Mouse (Mus musculus) layer of hippocampus, adult 18-20 months (tissue): ENCODE measurements at regions not wholly inside any gene's neighbourhood (a gene's known extent, or its start where the extent isn't known, plus 50 kb on each side); places are given as distances from the start of the nearest gene placed in this dataset.
A peak's percentile ranks its signal among the peaks of the same experiment; 100 is the strongest.

Source experiments
- DNase-seq, 2 experiments: peaks; one replicate each; pipeline ENCODE4 v3.0.0; 2022; ENCODE audit warnings: low spot score in 2 of 2

GRCm38 (mm10) chr3:60310402-60310801 lies 162.2 kb upstream of the Mbnl1 start:
- DNase-seq: no peak

- no peak for DNase-seq
Observed at GRCm38 (mm10) chr3:60311178-60311577, 161.5 kb upstream of the Mbnl1 start.

DNA sequence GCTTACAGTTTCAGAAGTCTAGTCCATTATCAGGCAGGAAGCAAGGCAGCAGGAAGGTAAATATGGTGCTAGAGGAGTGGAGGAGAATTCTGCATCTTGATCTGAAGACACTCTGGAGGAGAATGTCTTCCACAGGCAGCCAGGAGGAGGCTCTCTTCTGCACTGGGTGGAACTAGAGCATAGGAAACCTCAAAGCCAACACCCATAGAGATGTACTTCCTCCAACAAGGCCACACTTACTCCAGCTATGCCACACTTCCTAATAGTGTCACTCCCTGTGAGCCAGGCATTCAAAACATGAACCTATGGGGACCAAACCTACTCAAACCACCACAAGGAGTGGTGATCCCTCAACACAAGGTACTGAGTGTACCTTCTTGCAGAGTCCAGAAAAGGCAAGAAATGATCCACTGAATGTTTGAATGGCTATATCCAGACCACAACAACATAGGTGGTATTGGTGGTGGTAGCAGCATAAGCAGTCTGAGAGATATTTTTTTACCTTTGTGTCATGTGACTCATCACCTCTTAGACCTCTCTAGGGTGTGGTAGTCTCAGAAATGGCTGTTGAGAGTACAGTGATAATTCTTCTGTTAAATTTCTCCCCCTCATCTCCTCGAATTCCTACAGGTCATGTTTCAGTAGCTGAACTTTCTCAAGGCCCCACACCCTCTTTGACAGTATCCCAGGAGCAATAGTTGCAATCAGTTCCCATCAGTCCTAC lies 152.3 kb upstream of the Mbnl1 start:
- no peak for DNase-seq

DNA sequence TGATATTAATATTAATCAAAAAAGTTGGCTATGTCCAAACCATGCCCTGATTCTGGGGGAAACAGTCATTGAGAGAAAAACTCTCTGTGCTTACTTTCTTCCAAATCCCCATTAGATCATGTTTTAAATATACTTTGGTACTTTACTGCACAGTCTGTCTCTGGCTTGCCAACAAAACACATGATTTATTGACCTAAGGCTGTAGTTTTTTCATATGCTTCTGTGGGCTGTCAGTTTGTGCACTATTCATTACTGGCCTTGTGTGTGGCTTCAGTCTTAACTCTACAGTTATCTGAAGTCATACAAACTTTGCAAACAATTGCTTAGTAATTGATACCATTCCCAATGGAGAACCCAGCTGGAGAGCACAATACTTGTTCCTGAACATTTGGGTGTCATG lies 149.1 kb upstream of the Mbnl1 start:
- DNase-seq: no peak

DNA sequence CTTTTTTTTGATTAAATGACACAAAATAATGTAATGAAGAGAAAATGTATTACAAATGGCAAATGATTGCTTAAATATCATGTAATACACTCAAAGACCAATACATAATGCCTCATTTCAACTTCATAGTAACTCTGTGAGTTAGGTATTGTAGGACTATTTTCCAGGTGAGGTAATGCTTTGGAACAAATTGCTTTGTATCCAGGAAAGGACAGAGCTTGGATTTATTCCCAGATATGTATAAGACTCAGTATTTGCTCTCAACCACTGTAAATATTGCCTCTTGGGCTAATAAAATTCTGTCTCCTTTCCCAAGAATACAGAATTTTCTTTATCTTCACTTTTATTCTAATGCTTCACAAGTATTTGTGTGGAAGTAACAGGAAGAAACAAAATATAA lies 148.2 kb upstream of the Mbnl1 start:
- DNase-seq: no peak

- no peak for DNase-seq
Observed at GRCm38 (mm10) chr3:60324969-60325368, 147.7 kb upstream of the Mbnl1 start.

DNA sequence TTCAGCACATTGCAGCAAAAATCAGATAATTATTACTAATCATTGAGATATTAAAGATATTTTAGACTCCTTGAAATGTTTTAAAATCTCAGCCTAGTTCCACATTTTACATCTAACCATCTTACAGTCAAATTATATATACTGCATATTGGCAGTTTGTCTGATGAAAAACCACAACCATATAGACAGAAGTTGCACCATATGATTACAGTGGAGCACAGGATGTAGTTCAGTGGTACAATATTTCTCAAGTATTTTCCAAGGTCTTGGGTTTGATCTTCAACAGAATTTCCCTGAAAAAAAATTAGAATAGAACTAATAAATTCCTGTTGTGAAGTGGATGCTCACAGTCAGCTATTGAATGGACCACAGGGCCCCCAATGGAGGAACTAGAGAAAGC lies 140.2 kb upstream of the Mbnl1 start:
- DNase-seq: no peak

DNA sequence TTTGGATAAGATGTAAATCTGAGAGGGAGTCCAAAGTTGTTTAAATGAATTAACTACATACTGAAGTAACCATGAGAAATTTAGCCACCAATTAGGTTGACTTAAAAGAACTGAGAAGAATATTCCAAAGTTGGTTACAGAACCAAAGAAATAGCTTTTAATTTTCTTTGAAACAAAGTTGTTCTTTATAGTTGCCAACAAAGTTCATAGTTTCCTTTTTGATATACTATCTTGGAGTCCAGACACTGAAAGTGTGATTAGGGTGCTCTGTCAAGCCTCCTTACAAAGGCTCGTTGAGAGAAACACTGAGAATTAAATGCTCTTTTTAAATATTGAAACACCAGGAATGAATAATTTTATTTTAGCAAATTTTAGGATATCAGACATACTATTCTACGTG lies 139.0 kb upstream of the Mbnl1 start:
- DNase-seq: no peak

DNA sequence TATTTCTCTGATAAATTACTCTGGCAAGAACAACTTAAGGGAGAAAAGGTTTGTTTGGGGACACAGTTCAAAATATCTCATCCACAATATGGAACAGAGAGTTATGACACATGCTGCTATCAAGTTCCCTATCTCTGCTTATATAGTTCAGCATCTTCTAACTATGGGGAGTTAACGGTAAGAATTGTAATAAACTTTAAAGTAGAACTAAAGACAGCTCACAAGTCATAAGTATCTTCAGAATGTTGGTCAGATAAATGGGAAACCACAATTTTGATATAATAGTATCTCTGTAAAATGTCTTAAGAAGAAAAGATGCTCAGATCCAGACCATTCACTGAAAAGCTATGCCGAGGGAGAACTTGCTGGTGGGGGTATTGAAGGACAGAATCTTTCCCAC lies 138.5 kb upstream of the Mbnl1 start:
- DNase-seq: no peak

DNA sequence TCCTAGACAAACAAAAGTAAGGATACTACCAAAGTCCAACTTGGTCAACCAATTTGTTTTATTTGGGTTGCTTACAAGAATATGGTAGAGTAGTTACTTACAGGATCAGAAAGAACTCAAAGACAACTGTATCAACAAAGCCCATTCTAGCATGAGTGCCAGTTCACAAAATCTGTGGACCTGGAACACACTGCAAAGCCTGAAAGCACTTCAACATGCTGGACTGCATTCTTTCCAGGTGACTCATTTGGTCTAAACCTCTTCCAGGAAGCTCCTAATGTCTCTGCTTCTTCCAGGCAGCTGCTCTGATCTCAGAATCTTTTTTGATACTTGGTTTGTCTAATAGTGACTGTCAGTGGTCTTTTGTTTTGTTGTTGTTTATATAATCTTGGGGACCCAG lies 126.2 kb upstream of the Mbnl1 start:
- no peak for DNase-seq

DNA sequence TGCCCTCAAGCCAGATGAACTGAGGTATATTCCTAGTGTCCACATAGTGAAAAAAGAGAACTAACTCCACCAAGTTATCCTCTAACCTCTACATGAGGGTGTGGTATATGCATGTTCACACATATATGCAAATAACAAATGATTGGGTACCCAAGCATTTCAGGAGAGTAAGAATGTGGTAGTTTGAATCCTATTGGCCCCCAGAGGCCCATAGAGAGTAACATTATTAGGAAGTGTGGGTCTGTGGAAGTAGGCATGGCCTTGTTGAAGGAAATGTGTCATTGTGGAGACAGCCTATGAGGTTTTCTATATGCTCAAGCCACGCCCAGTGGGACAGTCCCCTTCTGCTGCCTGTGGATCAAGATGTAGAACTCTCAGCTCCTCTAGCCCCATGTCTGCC lies 125.6 kb upstream of the Mbnl1 start:
- DNase-seq: no peak

DNA sequence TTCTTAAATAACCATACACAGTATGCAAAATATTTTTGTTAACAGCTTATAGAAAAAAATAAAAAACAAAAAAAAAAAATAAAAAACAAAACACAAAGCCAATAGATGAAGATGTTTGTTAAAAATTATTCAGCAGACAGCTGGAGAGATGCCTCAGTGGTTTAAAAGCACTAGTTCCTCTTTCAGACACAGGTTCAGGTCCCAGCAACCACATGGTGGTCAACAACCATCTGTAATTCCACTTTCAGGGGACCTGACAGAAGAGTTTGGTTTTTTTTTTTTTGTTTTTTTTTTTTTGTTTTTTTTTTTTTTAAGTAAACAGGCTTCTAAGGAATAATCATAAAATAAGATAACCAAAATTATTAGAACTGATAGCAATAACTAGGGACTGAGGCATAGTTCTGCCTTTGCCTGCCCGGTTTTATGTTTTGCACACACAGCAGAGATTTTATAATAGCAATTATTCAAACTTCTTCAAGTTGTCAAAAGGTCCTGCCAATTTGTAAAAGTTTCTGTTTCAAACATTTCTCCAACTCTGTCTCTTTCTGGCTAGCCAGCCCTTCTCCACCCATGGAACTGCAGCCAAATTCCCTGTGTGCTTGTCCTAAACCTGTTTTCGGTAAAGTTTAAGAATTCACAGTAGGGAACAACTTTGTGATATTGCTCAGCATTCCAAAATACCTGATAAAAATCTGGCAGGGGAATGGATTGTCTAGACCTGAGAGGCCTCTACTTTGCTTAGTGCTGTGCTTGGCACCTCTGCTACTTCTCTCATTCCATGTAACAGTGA lies 101.3 kb upstream of the Mbnl1 start:
- DNase-seq: no peak

DNA sequence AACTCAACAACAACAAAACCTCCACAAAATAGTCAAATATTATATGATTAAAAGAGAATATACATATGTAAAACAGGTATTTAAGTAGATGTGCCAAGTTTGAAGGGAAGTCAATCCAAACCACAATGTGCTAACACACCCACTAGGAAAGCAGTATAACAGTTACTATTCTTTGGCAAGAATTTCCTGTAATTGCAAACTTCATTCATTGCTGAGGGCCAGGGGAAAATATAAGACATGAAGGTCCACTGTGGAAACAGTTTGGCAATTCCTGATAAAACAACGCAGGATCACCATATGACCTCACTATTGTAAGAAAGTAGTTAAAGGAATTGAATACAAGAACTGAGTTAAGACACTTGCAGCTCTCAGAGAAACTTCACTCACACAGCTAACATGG lies 99.0 kb upstream of the Mbnl1 start:
- no peak for DNase-seq

DNA sequence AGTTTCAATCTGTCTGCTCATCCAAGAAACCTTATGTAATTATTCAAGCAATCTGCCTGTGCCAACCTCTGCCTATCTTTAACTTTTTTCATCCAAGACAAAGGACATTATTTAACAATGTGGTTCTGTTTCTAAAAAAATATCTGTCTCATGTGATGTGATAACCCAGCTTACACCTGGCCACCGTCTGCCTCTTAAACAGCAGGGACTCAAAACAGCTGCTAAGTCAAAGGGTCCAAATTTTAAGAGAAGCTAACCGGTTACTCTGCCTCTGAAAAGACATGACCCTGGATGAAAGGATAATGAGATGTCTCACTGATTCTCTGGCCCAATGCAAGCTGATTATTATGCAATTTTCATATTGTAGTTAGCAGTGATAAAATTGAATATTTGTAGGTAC lies 84.0 kb upstream of the Mbnl1 start:
- DNase-seq: no peak

DNA sequence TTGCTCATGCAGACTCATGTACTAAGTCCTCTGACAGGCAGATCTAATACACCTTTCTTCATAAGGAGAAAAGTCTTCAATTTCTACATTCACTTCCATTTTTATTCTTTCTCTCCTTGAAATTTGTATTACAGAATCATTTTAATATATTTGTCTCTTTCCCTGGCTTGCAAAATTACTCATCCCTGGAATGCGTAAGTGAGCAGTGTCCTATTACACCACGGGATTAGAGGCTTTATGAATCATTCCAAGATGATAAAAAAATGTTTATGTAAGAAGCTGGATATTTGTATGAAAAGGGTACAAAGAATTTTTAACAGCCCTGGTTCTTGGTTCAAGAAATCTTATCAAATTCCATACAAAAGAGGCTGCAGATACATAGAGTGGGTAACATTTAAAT lies 83.6 kb upstream of the Mbnl1 start:
- no peak for DNase-seq

GRCm38 (mm10) chr3:60395299-60395698 lies 77.3 kb upstream of the Mbnl1 start:
- no peak for DNase-seq

GRCm38 (mm10) chr3:60396971-60397370 lies 75.7 kb upstream of the Mbnl1 start:
- no peak for DNase-seq

- DNase-seq: no peak
Observed at GRCm38 (mm10) chr3:60398796-60399195, 73.8 kb upstream of the Mbnl1 start.

DNA sequence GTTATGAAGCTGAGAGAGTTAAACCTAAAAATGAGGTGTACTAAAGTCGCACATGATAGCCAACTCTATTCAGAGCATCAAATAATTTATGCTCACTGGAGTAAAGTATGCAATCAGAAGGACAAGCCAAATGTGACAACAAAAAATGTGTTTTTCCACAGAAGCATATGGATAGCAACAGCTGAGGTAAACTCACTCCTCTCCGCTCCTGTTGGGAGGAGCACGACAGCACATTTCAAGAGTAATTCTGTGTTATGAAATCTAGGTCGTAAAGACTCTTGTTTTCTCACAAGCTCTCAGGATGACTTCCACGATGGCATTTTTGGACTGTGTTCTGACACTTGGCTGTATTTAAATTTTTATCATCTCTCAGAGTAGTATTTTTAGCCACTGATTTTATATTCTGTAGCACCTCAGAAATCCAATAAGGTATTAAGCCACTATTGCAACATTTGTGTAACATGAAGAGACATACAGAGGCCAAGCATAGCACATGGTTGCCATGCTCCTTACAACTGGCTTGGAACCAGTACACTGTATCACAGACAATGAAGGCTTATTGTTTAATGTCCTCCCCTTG lies 70.3 kb upstream of the Mbnl1 start:
- DNase-seq: no peak

DNA sequence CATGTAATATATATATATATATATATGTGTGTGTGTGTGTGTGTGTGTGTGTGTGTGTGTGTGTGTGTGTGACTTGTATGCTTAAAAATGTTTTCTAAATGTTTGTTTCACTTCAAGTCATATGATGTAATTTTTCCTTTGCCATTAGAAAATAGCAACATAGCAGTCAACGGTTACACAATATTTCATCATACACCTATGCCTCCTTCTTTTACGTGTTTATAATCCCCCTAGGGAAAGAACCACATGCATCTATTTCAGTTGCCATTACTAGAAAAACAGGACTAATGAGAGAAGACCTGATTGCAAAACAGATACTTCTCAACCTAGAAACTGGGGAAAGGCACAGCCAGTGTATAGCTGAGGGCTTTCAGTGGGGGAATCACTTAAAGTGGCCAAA lies 65.2 kb upstream of the Mbnl1 start:
- no peak for DNase-seq

- DNase-seq: no peak
Observed at GRCm38 (mm10) chr3:60407906-60408305, 64.7 kb upstream of the Mbnl1 start.

GRCm38 (mm10) chr3:60408553-60409282 lies 63.9 kb upstream of the Mbnl1 start:
- peak in 1 of 2 experiments; percentile 12 for DNase-seq
